Mouse (Mus musculus) heart, postnatal 0 days (tissue): ENCODE data around the gene Mtfp1.

Source experiments
- CTCF ChIP-seq: IDR thresholded peaks from 2 replicates; pipeline ENCODE4 v1.5.1; 2016; ENCODE audit warnings: antibody characterized with exemption, control low read depth, low read depth
- EP300 ChIP-seq: IDR thresholded peaks from 2 replicates; pipeline ENCODE4 v1.6.1; 2016; ENCODE audit warnings: antibody characterized with exemption, low read depth

DNA sequence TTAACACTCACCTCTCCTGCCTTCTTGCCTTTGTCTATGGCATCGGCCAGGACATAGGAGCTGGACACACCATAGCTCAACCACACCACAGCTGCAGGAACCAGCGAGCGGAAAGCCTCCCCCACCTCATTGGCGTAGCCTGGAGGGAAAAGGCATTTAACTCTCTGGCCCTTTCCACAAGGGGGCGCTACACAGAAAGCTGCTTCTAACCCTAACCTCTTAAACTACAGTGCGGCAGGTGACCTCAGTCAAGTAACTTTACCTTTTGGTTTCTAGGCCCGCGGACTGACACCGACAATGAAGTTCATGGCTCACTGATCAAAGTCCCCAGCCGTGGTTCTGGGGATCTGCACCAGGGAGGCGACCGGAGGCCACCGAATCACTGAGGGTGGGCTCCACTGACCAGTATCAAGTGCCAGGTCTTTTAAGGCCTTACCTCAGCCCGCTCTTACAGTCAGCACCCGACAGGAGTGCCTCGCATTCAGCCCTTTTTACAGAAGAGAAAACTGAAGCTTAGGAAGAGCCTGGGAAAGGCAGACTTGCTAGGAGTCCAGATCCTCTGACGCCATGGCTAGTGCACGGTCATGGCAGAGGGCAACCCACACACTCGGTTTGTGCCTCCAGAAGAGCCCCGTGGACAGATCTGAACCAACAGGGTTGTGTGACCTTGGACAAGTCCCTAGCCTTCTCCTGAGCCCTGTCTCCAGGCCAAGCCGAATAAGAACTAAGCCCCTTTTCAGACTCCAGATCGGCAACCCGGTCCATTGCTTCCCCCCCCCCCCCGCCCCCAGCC, 671 bp downstream of the Mtfp1 start:
- TF ChIP-seq EP300 (no peak), CTCF (peak; percentile 72)
